Comparison of ENCODE assay signal across 9 mouse cellular contexts in genomic region chr2:28842042-28842441, GRCm38 (mm10). TPM values are rescaled to one million over a fixed set of nuclear protein-coding genes. Genes with fewer than 3 reads are reported as not detected.
DNase-seq lines count a peak whose midpoint lies in the region; ATAC-seq and TF ChIP-seq lines count a peak whose summit lies in the region.
"Had no signal": no experiment of that assay in that cellular context is flagged by ENCODE, and none has a peak within 500 bp of the region (broad histone marks: within the 10 kb centered on the region; RNA-seq: fewer than 3 reads in every experiment).

No protein-coding gene starts in this region.

- intact Hi-C loops in left cerebral cortex, postnatal 36 days (cut with DNase I): loop anchor here (5.0 kb wide), 2 partner anchors 70 to 155 kb away; no protein-coding TSS in a partner anchor

- 66% methylated on average over 3 of the region's 3 CpGs for WGBS in heart, embryonic 16.5 days
- 82% methylated on average over 3 of the region's 3 CpGs for WGBS in forebrain, embryonic 16.5 days
- WGBS in liver, postnatal 0 days (ENCODE audit: insufficient replicate concordance): 60% methylated on average over 3 of the region's 3 CpGs

- no peaks in the 10 kb centered on the region for H3K9me3 ChIP-seq in heart, embryonic 16.5 days (replicated peaks; ENCODE audit: control insufficient read depth, low read length)
- H3K9me3 ChIP-seq in ES-E14 (ENCODE audit: control insufficient read depth, insufficient read depth, low read depth, low read length): no peaks in the 10 kb centered on the region
- H3K9me3 ChIP-seq in forebrain, embryonic 16.5 days (ENCODE audit: control insufficient read depth, low read length): no peaks in the 10 kb centered on the region
- H3K9me3 ChIP-seq in liver, postnatal 0 days (ENCODE audit: low read length): no peaks in the 10 kb centered on the region

- no peaks in the 10 kb centered on the region for H3K27me3 ChIP-seq in heart, embryonic 16.5 days (ENCODE audit: control insufficient read depth, insufficient read depth, low read length)
- H3K27me3 ChIP-seq in forebrain, embryonic 16.5 days (replicated peaks; ENCODE audit: control insufficient read depth, insufficient read depth, low read length): no peaks in the 10 kb centered on the region
- no peaks in the 10 kb centered on the region for H3K27me3 ChIP-seq in liver, postnatal 0 days (ENCODE audit: insufficient read depth, low read length)

- H3K4me3 ChIP-seq in heart, embryonic 16.5 days (ENCODE audit: low read length): no peak overlapping the region
- H3K4me3 ChIP-seq in ES-E14 (ENCODE audit: insufficient read depth in 1 of 2, low read depth in 1 of 2, low read length in 2 of 2, poor library complexity in 1 of 2, severe bottlenecking in 1 of 2): no peak overlapping the region
- no peak overlapping the region for H3K4me3 ChIP-seq in forebrain, embryonic 16.5 days (replicated peaks; ENCODE audit: low read length)
- no peak overlapping the region for H3K4me3 ChIP-seq in liver, postnatal 0 days (ENCODE audit: low read depth, low read length)

- peaks cover 29% of the 10 kb centered on the region for H3K4me1 ChIP-seq in heart, embryonic 16.5 days (ENCODE audit: control insufficient read depth, insufficient read depth, low read length)
- H3K4me1 ChIP-seq in ES-E14 (ENCODE audit: control insufficient read depth in 2 of 2, insufficient read depth in 2 of 2, low read length in 2 of 2, poor library complexity in 1 of 2): peaks cover 0 to 5% of the 10 kb centered on the region in 2 experiments; a peak in 1 of 4 replicates
- peaks cover 35% of the 10 kb centered on the region for H3K4me1 ChIP-seq in forebrain, embryonic 16.5 days (replicated peaks; ENCODE audit: control insufficient read depth, insufficient read depth, low read length)
- H3K4me1 ChIP-seq in liver, postnatal 0 days (ENCODE audit: insufficient read depth): peaks cover 24% of the 10 kb centered on the region

- peak overlapping the region; percentile 91 for H3K4me2 ChIP-seq in heart, embryonic 16.5 days (ENCODE audit: low read depth, low read length)
- H3K4me2 ChIP-seq in forebrain, embryonic 16.5 days (ENCODE audit: low read length): peak overlapping the region; percentile 92
- H3K4me2 ChIP-seq in liver, postnatal 0 days (ENCODE audit: low read depth, low read length): peak overlapping the region; percentile 99; the same call in 1 of the 2 replicates

- no peak for TF ChIP-seq EP300 in liver, postnatal 0 days (IDR thresholded peaks at IDR 0.05; ENCODE audit: low read depth)

- in situ Hi-C loops in ES-E14 (cut with MboI; ENCODE audit: low sequenced_read_pairs in 2 of 2, unreplicated experiment in 2 of 2): no loop called here

- no peak for TF ChIP-seq CTCF in liver, postnatal 0 days (IDR thresholded peaks at IDR 0.05; ENCODE audit: low read depth)

- H3K36me3 ChIP-seq in heart, embryonic 16.5 days (ENCODE audit: control insufficient read depth, insufficient read depth): peaks cover 2% of the 10 kb centered on the region
- peaks cover 10% of the 10 kb centered on the region for H3K36me3 ChIP-seq in ES-E14 (ENCODE audit: control insufficient read depth, insufficient read depth, low read length, poor library complexity, severe bottlenecking)
- 0 out of 2 replicates have a peak, but pooled peaks cover 4% of the 10 kb centered on the region for H3K36me3 ChIP-seq in forebrain, embryonic 16.5 days (ENCODE audit: control insufficient read depth, insufficient read depth)
- peaks cover 13% of the 10 kb centered on the region for H3K36me3 ChIP-seq in liver, postnatal 0 days (replicated peaks; ENCODE audit: insufficient read depth, low read length)

- no peak for ATAC-seq in heart, embryonic 16.5 days (replicated peaks; ENCODE audit: extremely low read depth, insufficient read depth, low FRiP score)
- ATAC-seq in forebrain, embryonic 16.5 days: no peak
- ATAC-seq in liver, postnatal 0 days: no peak

- H3K27ac ChIP-seq in heart, embryonic 16.5 days (ENCODE audit: low read length): no peak overlapping the region
- no peak overlapping the region for H3K27ac ChIP-seq in ES-E14 (ENCODE audit: insufficient read depth, low read depth, low read length, poor library complexity, severe bottlenecking)
- no peak overlapping the region for H3K27ac ChIP-seq in forebrain, embryonic 16.5 days (ENCODE audit: low read length)
- H3K27ac ChIP-seq in liver, postnatal 0 days (ENCODE audit: low read depth): no peak overlapping the region

- no peak overlapping the region for H3K9ac ChIP-seq in heart, embryonic 16.5 days (ENCODE audit: low read length)
- no peak overlapping the region; the same call in 1 of the 2 replicates for H3K9ac ChIP-seq in ES-E14 (ENCODE audit: insufficient read depth, low read depth, low read length, poor library complexity, severe bottlenecking)
- no peak overlapping the region for H3K9ac ChIP-seq in forebrain, embryonic 16.5 days (replicated peaks; ENCODE audit: low read depth, low read length)
- no peak overlapping the region for H3K9ac ChIP-seq in liver, postnatal 0 days (replicated peaks)

- DNase-seq in heart, postnatal 4 days: no peak
- DNase-seq in ES-E14 (ENCODE audit: low read depth, low spot score): no peak
- DNase-seq in liver, postnatal 0 days: no peak
- no peak for DNase-seq in testis, postnatal 10 days (ENCODE audit: low spot score)
- DNase-seq in left cerebral cortex, postnatal 36 days (ENCODE audit: low spot score in 2 of 2): no peak
- DNase-seq in retina, postnatal 1 day: no peak
- DNase-seq: cerebellum, postnatal 10 days had no signal

TF ChIP-seq in ES-E14, 5 proteins besides CTCF, POLR2A, EP300 and RAD21:
- TF ChIP-seq MAFK (IDR thresholded peaks at IDR 0.05; ENCODE audit: insufficient read depth, low read depth, low read length) (no peak), ZNF384 (IDR thresholded peaks at IDR 0.05; ENCODE audit: low read depth, low read length) (0 out of 2 replicates have a peak, but pooled peaks have one; percentile 54), CHD2 (IDR thresholded peaks at IDR 0.05; ENCODE audit: low read depth, low read length) (no peak)
TF ChIP-seq in ES-E14: peak in this region for 1.

RNA-seq across cellular contexts. Expression of gene Ddx31, which starts 1.8 kb away (rescaled TPM):
- 7.6 and 7.8 TPM in 2 replicates for polyA plus RNA-seq in heart, embryonic 16.5 days (2015; fragmentation: Nextera tagmentation; extraction: Ambion mirVana)
- total RNA-seq in heart, postnatal 4 days (2021): 1 to 10 TPM; 5.5 to 6.1 TPM
- 20.9 and 23.8 TPM in 2 replicates for total RNA-seq in ES-E14 (2012; rRNA removed)
- polyA plus RNA-seq in forebrain, embryonic 16.5 days (2015; fragmentation: Nextera tagmentation; extraction: Ambion mirVana): 17.3 and 17.6 TPM in 2 replicates
- polyA plus RNA-seq in liver, postnatal 0 days (2015; fragmentation: Nextera tagmentation; extraction: Ambion mirVana): 4.2 and 4.4 TPM in 2 replicates
- total RNA-seq in left cerebral cortex, postnatal 36 days (2021): 1 to 10 TPM; 6.2 to 8.7 TPM

RNA-seq across cellular contexts. Expression of gene Gtf3c4, which starts 1.9 kb away (rescaled TPM):
- polyA plus RNA-seq in heart, embryonic 16.5 days (2015; fragmentation: Nextera tagmentation; extraction: Ambion mirVana): 6.1 and 8.2 TPM in 2 replicates
- total RNA-seq in heart, postnatal 4 days (2021): 10 to 100 TPM; 23.2 to 26.7 TPM
- 35.4 and 38.1 TPM in 2 replicates for total RNA-seq in ES-E14 (2012; rRNA removed)
- 21.2 and 24.7 TPM in 2 replicates for polyA plus RNA-seq in forebrain, embryonic 16.5 days (2015; fragmentation: Nextera tagmentation; extraction: Ambion mirVana)
- polyA plus RNA-seq in liver, postnatal 0 days (2015; fragmentation: Nextera tagmentation; extraction: Ambion mirVana): 3.1 and 3.3 TPM in 2 replicates
- 10 to 100 TPM; 31.8 to 35.8 TPM for total RNA-seq in left cerebral cortex, postnatal 36 days (2021)
